In the genomic region with DNA sequence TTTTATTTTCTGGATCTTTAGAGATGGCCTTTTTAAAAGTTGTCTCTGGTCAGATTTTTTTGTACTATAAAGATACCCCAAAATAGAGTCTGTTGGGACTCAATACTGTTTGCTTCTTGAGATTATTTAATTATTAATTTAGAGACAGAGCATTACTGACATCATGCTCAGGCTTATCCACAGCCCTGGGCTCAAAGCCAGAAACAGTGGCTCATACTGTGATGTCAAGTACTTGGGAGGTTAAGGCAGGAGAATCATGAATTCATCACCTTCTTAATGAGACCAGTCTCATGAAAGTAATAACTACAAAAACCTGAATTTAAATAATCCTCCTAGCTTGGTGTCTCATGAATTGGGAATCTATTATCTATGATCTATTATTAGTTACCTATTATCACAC, we compare ENCODE assay signal across 20 mouse cellular contexts. TPM values are rescaled to one million over a fixed set of nuclear protein-coding genes. Genes with fewer than 3 reads are reported as not detected.
DNase-seq lines count a peak whose midpoint lies in the region; ATAC-seq and TF ChIP-seq lines count a peak whose summit lies in the region.
"Had no signal": no experiment of that assay in that cellular context is flagged by ENCODE, and none has a peak within 500 bp of the region (broad histone marks: within the 10 kb centered on the region; RNA-seq: fewer than 3 reads in every experiment).

No protein-coding gene starts in this region.

- H3K27me3 ChIP-seq in forebrain, embryonic 14.5 days (replicated peaks; ENCODE audit: control insufficient read depth, insufficient read depth, low read length), result no peaks in the 10 kb centered on the region
- no peaks in the 10 kb centered on the region for H3K27me3 ChIP-seq in forebrain, embryonic 15.5 days
- no peaks in the 10 kb centered on the region for H3K27me3 ChIP-seq in midbrain, postnatal 0 days (ENCODE audit: insufficient read depth, low read length)
- no peaks in the 10 kb centered on the region for H3K27me3 ChIP-seq in midbrain, embryonic 10.5 days (ENCODE audit: low read depth, poor library complexity, severe bottlenecking)
- no peaks in the 10 kb centered on the region for H3K27me3 ChIP-seq in kidney, embryonic 15.5 days
- H3K27me3 ChIP-seq: embryonic facial prominence, embryonic 13.5 days; limb, embryonic 15.5 days; stomach, embryonic 15.5 days had no signal

- H3K27ac ChIP-seq in forebrain, embryonic 14.5 days (ENCODE audit: low read depth, low read length), result no peak overlapping the region
- H3K27ac ChIP-seq in forebrain, embryonic 15.5 days (replicated peaks), result no peak overlapping the region
- no peak overlapping the region for H3K27ac ChIP-seq in midbrain, postnatal 0 days (ENCODE audit: low read depth, low read length)
- no peak overlapping the region for H3K27ac ChIP-seq in midbrain, embryonic 10.5 days (replicated peaks)
- H3K27ac ChIP-seq in kidney, embryonic 15.5 days, result no peak overlapping the region
- H3K27ac ChIP-seq: embryonic facial prominence, embryonic 13.5 days; kidney, postnatal 0 days; limb, embryonic 15.5 days; stomach, embryonic 15.5 days had no signal

- H3K36me3 ChIP-seq in forebrain, embryonic 14.5 days (ENCODE audit: control insufficient read depth, insufficient read depth, low read length), result peaks cover 64% of the 10 kb centered on the region
- peaks cover 68% of the 10 kb centered on the region for H3K36me3 ChIP-seq in forebrain, embryonic 15.5 days
- H3K36me3 ChIP-seq in midbrain, postnatal 0 days (ENCODE audit: insufficient read depth, low read length), result peaks cover 42% of the 10 kb centered on the region
- peaks cover 95% of the 10 kb centered on the region for H3K36me3 ChIP-seq in midbrain, embryonic 10.5 days
- peaks cover 73% of the 10 kb centered on the region for H3K36me3 ChIP-seq in kidney, embryonic 15.5 days

- TF ChIP-seq CTCF in midbrain, postnatal 0 days (IDR thresholded peaks at IDR 0.05), result no peak

- no peak for ATAC-seq in forebrain, embryonic 14.5 days
- ATAC-seq in forebrain, embryonic 15.5 days (replicated peaks), result no peak
- ATAC-seq in midbrain, postnatal 0 days (ENCODE audit: low FRiP score), result no peak
- ATAC-seq in kidney, embryonic 15.5 days (replicated peaks; ENCODE audit: low FRiP score), result no peak
- ATAC-seq: forebrain, embryonic 16.5 days; lung, postnatal 0 days; midbrain, embryonic 16.5 days had no signal

- H3K9ac ChIP-seq in forebrain, embryonic 14.5 days (ENCODE audit: low read length), result no peak overlapping the region
- no peak overlapping the region for H3K9ac ChIP-seq in forebrain, embryonic 15.5 days (replicated peaks)
- no peak overlapping the region for H3K9ac ChIP-seq in midbrain, postnatal 0 days (replicated peaks; ENCODE audit: low read length, poor library complexity, severe bottlenecking)
- H3K9ac ChIP-seq in kidney, embryonic 15.5 days, result no peak overlapping the region
- H3K9ac ChIP-seq: embryonic facial prominence, embryonic 13.5 days; limb, embryonic 15.5 days; stomach, embryonic 15.5 days had no signal

- peak; percentile 23 for DNase-seq in forebrain, embryonic 14.5 days (ENCODE audit: low spot score)
- DNase-seq in midbrain, postnatal 0 days (ENCODE audit: low spot score), result peak; percentile 4
- no peak for DNase-seq in midbrain, embryonic 10.5 days (ENCODE audit: low spot score)
- DNase-seq in adrenal gland, adult 8-10 months, result peak; percentile 21
- no peak for DNase-seq in frontal cortex, adult 2 months (ENCODE audit: extremely low spot score in 1 of 2, low spot score in 1 of 2)
- DNase-seq in thymus, postnatal 36 days, result no peak
- DNase-seq: cerebellum, adult 9-10 months; kidney, adult 11 months; right cerebral cortex, postnatal 25 days; thymus, adult 18-20 months had no signal

- H3K4me1 ChIP-seq in forebrain, embryonic 14.5 days (ENCODE audit: control insufficient read depth, insufficient read depth, low read length), result no peaks in the 10 kb centered on the region
- H3K4me1 ChIP-seq in forebrain, embryonic 15.5 days, result no peaks in the 10 kb centered on the region
- H3K4me1 ChIP-seq in midbrain, postnatal 0 days (ENCODE audit: insufficient read depth, low read length), result no peaks in the 10 kb centered on the region
- no peaks in the 10 kb centered on the region for H3K4me1 ChIP-seq in midbrain, embryonic 10.5 days
- H3K4me1 ChIP-seq in kidney, embryonic 15.5 days, result no peaks in the 10 kb centered on the region
- H3K4me1 ChIP-seq: embryonic facial prominence, embryonic 13.5 days; limb, embryonic 15.5 days; stomach, embryonic 15.5 days had no signal

- no peak overlapping the region for H3K4me3 ChIP-seq in forebrain, embryonic 14.5 days (ENCODE audit: low read depth, low read length)
- no peak overlapping the region for H3K4me3 ChIP-seq in forebrain, embryonic 15.5 days
- H3K4me3 ChIP-seq in midbrain, postnatal 0 days (ENCODE audit: low read depth, low read length), result no peak overlapping the region
- no peak overlapping the region for H3K4me3 ChIP-seq in midbrain, embryonic 10.5 days
- H3K4me3 ChIP-seq in kidney, embryonic 15.5 days (replicated peaks), result no peak overlapping the region
- H3K4me3 ChIP-seq: embryonic facial prominence, embryonic 13.5 days; limb, embryonic 15.5 days; stomach, embryonic 15.5 days had no signal

- H3K4me2 ChIP-seq in forebrain, embryonic 14.5 days (ENCODE audit: low read length), result no peak overlapping the region
- no peak overlapping the region for H3K4me2 ChIP-seq in forebrain, embryonic 15.5 days (replicated peaks)
- no peak overlapping the region for H3K4me2 ChIP-seq in midbrain, postnatal 0 days (ENCODE audit: low read depth, low read length, poor library complexity, severe bottlenecking)
- H3K4me2 ChIP-seq in kidney, embryonic 15.5 days, result no peak overlapping the region
- H3K4me2 ChIP-seq: embryonic facial prominence, embryonic 13.5 days; heart, embryonic 11.5 days; limb, embryonic 15.5 days; stomach, embryonic 15.5 days had no signal

- H3K9me3 ChIP-seq in forebrain, embryonic 14.5 days (replicated peaks; ENCODE audit: control insufficient read depth, low read length), result no peaks in the 10 kb centered on the region
- no peaks in the 10 kb centered on the region for H3K9me3 ChIP-seq in forebrain, embryonic 15.5 days
- no peaks in the 10 kb centered on the region for H3K9me3 ChIP-seq in midbrain, postnatal 0 days (ENCODE audit: low read length)
- no peaks in the 10 kb centered on the region for H3K9me3 ChIP-seq in midbrain, embryonic 10.5 days (replicated peaks)
- no peaks in the 10 kb centered on the region for H3K9me3 ChIP-seq in kidney, embryonic 15.5 days (replicated peaks)
- H3K9me3 ChIP-seq: embryonic facial prominence, embryonic 13.5 days; limb, embryonic 15.5 days; stomach, embryonic 15.5 days had no signal

RNA-seq across cellular contexts. Expression of a gene that starts 32.2 kb away (rescaled TPM):
- 17.2 and 18.1 TPM in 2 replicates for polyA plus RNA-seq in forebrain, embryonic 14.5 days (2014; fragmentation: Nextera tagmentation; extraction: Ambion mirVana)
- polyA plus RNA-seq in forebrain, embryonic 15.5 days (2015; fragmentation: Nextera tagmentation; extraction: Ambion mirVana), result 18.3 and 27.0 TPM in 2 replicates
- total RNA-seq in midbrain, postnatal 0 days (2014; rRNA removed), result 19.6 and 26.4 TPM in 2 replicates
- 19.6 and 23.4 TPM in 2 replicates for polyA plus RNA-seq in midbrain, postnatal 0 days (2015; fragmentation: Nextera tagmentation; extraction: Ambion mirVana)
- 28.5 and 31.4 TPM in 2 replicates for polyA plus RNA-seq in midbrain, embryonic 10.5 days (2016; fragmentation: Nextera tagmentation; extraction: Ambion mirVana)
- 10 to 100 TPM; 26.8 to 62.4 (median 44.9) TPM for total RNA-seq in adrenal gland, adult 8-10 months (2022)
- polyA plus RNA-seq in frontal cortex, adult 2 months (2012; rRNA removed), result 20.2 and 20.6 TPM in 2 replicates
- 35.6 and 37.8 TPM in 2 replicates for polyA plus RNA-seq in kidney, embryonic 15.5 days (2015; fragmentation: Nextera tagmentation; extraction: Ambion mirVana)

RNA-seq across cellular contexts. Expression of a gene that starts 32.5 kb away (rescaled TPM):
- polyA plus RNA-seq in forebrain, embryonic 14.5 days (2014; fragmentation: Nextera tagmentation; extraction: Ambion mirVana), result 4.6 and 7.4 TPM in 2 replicates
- polyA plus RNA-seq in forebrain, embryonic 15.5 days (2015; fragmentation: Nextera tagmentation; extraction: Ambion mirVana), result 4.9 and 5.2 TPM in 2 replicates
- total RNA-seq in midbrain, postnatal 0 days (2014; rRNA removed), result 0.66 and 1.1 TPM in 2 replicates
- polyA plus RNA-seq in midbrain, postnatal 0 days (2015; fragmentation: Nextera tagmentation; extraction: Ambion mirVana), result 1.4 and 2.0 TPM in 2 replicates
- 10.0 and 10.1 TPM in 2 replicates for polyA plus RNA-seq in midbrain, embryonic 10.5 days (2016; fragmentation: Nextera tagmentation; extraction: Ambion mirVana)
- total RNA-seq in adrenal gland, adult 8-10 months (2022), result under 1 TPM; 0.15 to 0.66 (median 0.45) TPM
- polyA plus RNA-seq in frontal cortex, adult 2 months (2012; rRNA removed), result 0.59 and 0.74 TPM in 2 replicates
- polyA plus RNA-seq in kidney, embryonic 15.5 days (2015; fragmentation: Nextera tagmentation; extraction: Ambion mirVana), result 11.8 and 13.3 TPM in 2 replicates

RNA-seq across cellular contexts. Expression of a gene that starts 34.7 kb away (rescaled TPM):
- 128 and 139 TPM in 2 replicates for polyA plus RNA-seq in forebrain, embryonic 14.5 days (2014; fragmentation: Nextera tagmentation; extraction: Ambion mirVana)
- polyA plus RNA-seq in forebrain, embryonic 15.5 days (2015; fragmentation: Nextera tagmentation; extraction: Ambion mirVana), result 143 and 144 TPM in 2 replicates
- total RNA-seq in midbrain, postnatal 0 days (2014; rRNA removed), result 57.9 and 60.0 TPM in 2 replicates
- polyA plus RNA-seq in midbrain, postnatal 0 days (2015; fragmentation: Nextera tagmentation; extraction: Ambion mirVana), result 54.7 and 55.0 TPM in 2 replicates
- polyA plus RNA-seq in midbrain, embryonic 10.5 days (2016; fragmentation: Nextera tagmentation; extraction: Ambion mirVana), result 136 and 146 TPM in 2 replicates
- total RNA-seq in adrenal gland, adult 8-10 months (2022), result 10 to 100 TPM; 23.7 to 40.4 (median 27.0) TPM
- 51.5 and 62.8 TPM in 2 replicates for polyA plus RNA-seq in frontal cortex, adult 2 months (2012; rRNA removed)
- polyA plus RNA-seq in kidney, embryonic 15.5 days (2015; fragmentation: Nextera tagmentation; extraction: Ambion mirVana), result 99.0 and 99.6 TPM in 2 replicates

Comparison
In these comparisons a context has a peak if more than half of its experiments do, and no peak if none do; other contexts are left out.
1. DNase-seq: peak in forebrain, embryonic 14.5 days (single experiment), midbrain, postnatal 0 days (single experiment) and adrenal gland, adult 8-10 months (single experiment); none in midbrain, embryonic 10.5 days (single experiment), frontal cortex, adult 2 months (0 of 2) and thymus, postnatal 36 days (0 of 2).